Mouse (Mus musculus) MEL (cell line): ENCODE data around the gene Gm13271.

ENCODE experiments used
- CHD1 ChIP-seq: IDR thresholded peaks from 2 replicates; pipeline ENCODE4 v1.6.1; 2012; ENCODE audit warnings: low read depth, mild to moderate bottlenecking, inconsistent platforms, low read length, improper control_type of control experiment
- CTCF ChIP-seq, 3 experiments: IDR thresholded peaks in 2 of 3; conservative IDR thresholded peaks in 1 of 3; 2 replicates each; pipeline ENCODE4 v1.5.1; 2011 to 2012; ENCODE audit warnings: low read length in 3 of 3, low read depth in 2 of 3, mild to moderate bottlenecking in 2 of 3, improper control_type of control experiment in 1 of 3, inconsistent platforms in 1 of 3, mixed read lengths in 1 of 3, moderate library complexity in 1 of 3; ENCODE audit not compliant: control insufficient read depth in 1 of 3, insufficient read depth in 1 of 3, poor library complexity in 1 of 3, severe bottlenecking in 1 of 3
- ELF1 ChIP-seq: IDR thresholded peaks from 2 replicates; pipeline ENCODE4 v1.6.1; 2014; ENCODE audit warnings: low read depth, mild to moderate bottlenecking, inconsistent platforms, low read length, improper control_type of control experiment, moderate library complexity
- GABPA ChIP-seq: IDR thresholded peaks from 2 replicates; pipeline ENCODE4 v1.6.1; 2012; ENCODE audit warnings: low read depth, mild to moderate bottlenecking, inconsistent platforms, low read length, improper control_type of control experiment, moderate library complexity
- MAFK ChIP-seq: IDR thresholded peaks from 2 replicates; pipeline ENCODE4 v1.6.1; 2011; ENCODE audit warnings: low read depth, mild to moderate bottlenecking, low read length, improper control_type of control experiment, borderline replicate concordance
- MAX ChIP-seq: IDR thresholded peaks from 2 replicates; pipeline ENCODE4 v1.6.1; 2011; ENCODE audit warnings: low read length, improper control_type of control experiment
- MEF2A ChIP-seq: IDR thresholded peaks from 2 replicates; pipeline ENCODE4 v1.6.1; 2014; ENCODE audit warnings: low read depth, mild to moderate bottlenecking, inconsistent platforms, low read length, improper control_type of control experiment; ENCODE audit not compliant: poor library complexity, insufficient replicate concordance, severe bottlenecking; ENCODE audit errors: extremely low read depth
- MXI1 ChIP-seq: IDR thresholded peaks from 2 replicates; pipeline ENCODE4 v1.6.1; 2011; ENCODE audit warnings: mild to moderate bottlenecking, low read depth, low read length, improper control_type of control experiment
- POLR2A ChIP-seq, 2 experiments: IDR thresholded peaks; 2 replicates each; pipeline ENCODE4 v1.6.1; 2011 to 2012; ENCODE audit warnings: low read length in 2 of 2, mild to moderate bottlenecking in 2 of 2, control low read depth in 1 of 2, improper control_type of control experiment in 1 of 2, low read depth in 1 of 2, moderate library complexity in 1 of 2; ENCODE audit not compliant: control insufficient read depth in 1 of 2, insufficient read depth in 1 of 2, poor library complexity in 1 of 2
- POLR2AphosphoS2 ChIP-seq: IDR thresholded peaks from 2 replicates; pipeline ENCODE4 v1.6.1; 2011; ENCODE audit warnings: low read length, improper control_type of control experiment
- TAL1 ChIP-seq: IDR thresholded peaks from 2 replicates; pipeline ENCODE4 v1.6.1; 2012; ENCODE audit warnings: mild to moderate bottlenecking, inconsistent platforms, low read length, moderate library complexity, mixed read lengths
- UBTF ChIP-seq: IDR thresholded peaks from 2 replicates; pipeline ENCODE4 v1.6.1; 2012; ENCODE audit warnings: low read depth, mild to moderate bottlenecking, inconsistent platforms, low read length, improper control_type of control experiment, moderate library complexity, borderline replicate concordance; ENCODE audit not compliant: insufficient read depth
- USF1 ChIP-seq: IDR thresholded peaks from 2 replicates; pipeline ENCODE4 v1.6.1; 2014; ENCODE audit warnings: low read depth, mild to moderate bottlenecking, inconsistent platforms, low read length, improper control_type of control experiment, moderate library complexity

DNA sequence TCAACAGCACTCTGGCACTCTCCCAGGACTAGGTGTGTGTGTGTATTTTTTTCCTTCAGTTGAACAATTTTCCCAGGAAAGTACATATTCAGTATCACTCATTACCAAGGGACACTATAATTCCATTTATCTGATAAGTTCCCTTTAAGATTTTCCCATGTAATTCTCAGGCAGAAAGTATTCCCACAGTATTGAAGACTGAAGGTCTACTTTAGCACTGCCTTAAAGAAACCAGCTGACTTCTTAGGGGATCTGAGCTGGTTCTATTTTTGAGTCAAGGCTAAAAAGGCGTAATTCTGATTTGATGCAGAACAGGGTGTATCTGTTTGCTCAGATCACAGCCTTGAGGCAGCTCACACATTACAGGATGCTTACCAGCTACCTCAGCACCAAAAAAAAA is 36.0 kb upstream of the Gm13271 start:
- TF ChIP-seq POLR2A (IDR thresholded peaks at IDR 0.05; ENCODE audit: control insufficient read depth in 1 of 2, insufficient read depth in 1 of 2, low read depth in 1 of 2, low read length in 2 of 2, poor library complexity in 1 of 2) = no peak
- no peak for TF ChIP-seq USF1
- no peak for TF ChIP-seq MXI1
- no peak for TF ChIP-seq CTCF (IDR thresholded peaks at IDR 0.05 in 2 of 3, conservative IDR thresholded peaks at IDR 0.05 in 1 of 3; ENCODE audit: control insufficient read depth in 1 of 3, insufficient read depth in 1 of 3, low read depth in 2 of 3, low read length in 3 of 3, poor library complexity in 1 of 3, severe bottlenecking in 1 of 3)
- no peak for TF ChIP-seq CHD1
- no peak for TF ChIP-seq ELF1
- TF ChIP-seq TAL1 = no peak
- TF ChIP-seq UBTF = no peak
- TF ChIP-seq GABPA = no peak
- TF ChIP-seq MEF2A = no peak
- TF ChIP-seq MAFK = no peak
- TF ChIP-seq POLR2AphosphoS2 = no peak
- TF ChIP-seq MAX = no peak
